Mouse (Mus musculus) neural tube, embryonic 14.5 days (tissue): ENCODE data around the gene Cdc25b. TPM values are rescaled to one million over a fixed set of nuclear protein-coding genes. Genes with fewer than 3 reads are reported as not detected.

Experiments used
- ATAC-seq: fragments of 200-750 bp; cut with Nextera tagmentation; 2 replicates; pipeline ENCODE4 v1.8.0; 2017; ENCODE audit warnings: low read depth, mild to moderate bottlenecking, moderate TSS enrichment, moderate library complexity
- H3K27ac ChIP-seq: fragments of 300-500 bp; sonication (generic); 2 replicates; pipeline ENCODE4 v1.5.1; 2014; ENCODE audit warnings: low read depth, mild to moderate bottlenecking, control low read depth, low read length, moderate library complexity, mixed read lengths
- H3K27me3 ChIP-seq: fragments of 300-500 bp; sonication (generic); 2 replicates; pipeline ENCODE4 v1.6.1; 2014; ENCODE audit warnings: low read length; ENCODE audit not compliant: control insufficient read depth, insufficient read depth
- H3K36me3 ChIP-seq: fragments of 300-500 bp; sonication (generic); 2 replicates; pipeline ENCODE4 v1.6.1; 2014; ENCODE audit warnings: low read length, mixed read lengths; ENCODE audit not compliant: control insufficient read depth, insufficient read depth
- H3K4me1 ChIP-seq: fragments of 300-500 bp; sonication (generic); 2 replicates; pipeline ENCODE4 v1.6.1; 2014; ENCODE audit warnings: low read length; ENCODE audit not compliant: control insufficient read depth, insufficient read depth
- H3K4me2 ChIP-seq: fragments of 300-500 bp; sonication (generic); 2 replicates; pipeline ENCODE4 v1.6.1; 2014; ENCODE audit warnings: mild to moderate bottlenecking, low read depth, low read length, control low read depth
- H3K4me3 ChIP-seq: fragments of 300-500 bp; sonication (generic); 2 replicates; pipeline ENCODE4 v1.5.1; 2014; ENCODE audit warnings: low read depth, low read length, control low read depth, mixed read lengths
- H3K9ac ChIP-seq: fragments of 300-500 bp; sonication (generic); replicated peaks from 2 replicates; pipeline ENCODE4 v1.6.1; 2014; ENCODE audit warnings: low read depth, mild to moderate bottlenecking, control low read depth, low read length, mixed read lengths
- H3K9me3 ChIP-seq: fragments of 300-500 bp; sonication (generic); 2 replicates; pipeline ENCODE4 v1.6.1; 2016; ENCODE audit warnings: low read length; ENCODE audit not compliant: control insufficient read depth
- WGBS: fragments of 180-500 bp; shearing (Covaris S2); extraction: QIAGEN DNeasy Blood & Tissue Kit; methylation state at CpG from one replicate; pipeline ENCODE4 v1.1.7; 2014; 5-methylcytosine and 5-hydroxymethylcytosine counted together
- polyA plus RNA-seq: library from polyadenylated mRNA; unstranded; fragments of >200 nt; fragmentation: Nextera tagmentation; extraction: Ambion mirVana; gene quantifications from 2 replicates; pipeline ENCODE4 v1.2.1, GENCODE M21; 2014

Cdc25b gene
- polyA plus RNA-seq, 1 experiment from 2014 or later = 21.9 TPM

DNA sequence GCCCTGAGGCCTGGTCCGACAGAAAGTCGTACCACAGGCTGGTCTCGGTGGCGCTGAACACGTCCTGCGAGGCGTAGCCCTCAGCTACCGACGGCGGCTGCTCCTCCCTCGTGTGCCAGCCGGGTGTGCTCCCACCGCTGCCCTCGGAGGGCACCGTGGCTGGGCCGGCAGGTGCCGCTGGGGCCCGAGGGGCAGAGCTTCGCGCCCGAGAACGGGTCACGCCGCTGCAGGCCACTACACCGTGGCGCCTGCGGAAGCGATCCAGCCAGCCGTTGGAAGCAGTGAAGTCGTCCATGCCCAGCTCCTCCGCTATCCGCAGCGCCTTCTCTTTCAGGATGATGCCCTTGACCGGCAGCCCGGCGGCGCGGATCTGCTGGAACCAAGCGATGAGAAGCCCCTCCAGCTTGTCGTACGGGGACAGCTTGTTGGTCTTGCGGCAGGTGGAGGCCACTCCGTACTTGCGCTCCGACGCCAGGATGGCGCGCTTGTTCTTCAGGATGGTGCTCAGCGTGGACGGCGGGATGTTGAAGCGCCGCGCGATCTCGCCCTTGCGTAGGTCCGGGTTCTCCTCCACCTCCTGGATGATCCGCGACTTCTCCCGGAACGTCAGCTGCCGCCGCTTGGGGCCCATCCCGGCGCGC, 7.4 kb upstream of the Cdc25b start:
- under 1% methylated on average over 64 of the region's 67 CpGs for WGBS
- peak overlapping the region; percentile 85 for H3K4me3 ChIP-seq
- peak overlapping the region; percentile 97 for H3K27ac ChIP-seq
- peak overlapping the region; percentile 92 for H3K9ac ChIP-seq
- H3K4me2 ChIP-seq = peak overlapping the region; percentile 98
- peak; percentile 70 for ATAC-seq
- H3K4me1 ChIP-seq = peaks cover 31% of the 10 kb centered on the region
- no peaks in the 10 kb centered on the region for H3K36me3 ChIP-seq
- H3K27me3 ChIP-seq = no peaks in the 10 kb centered on the region
- H3K9me3 ChIP-seq = no peaks in the 10 kb centered on the region

DNA sequence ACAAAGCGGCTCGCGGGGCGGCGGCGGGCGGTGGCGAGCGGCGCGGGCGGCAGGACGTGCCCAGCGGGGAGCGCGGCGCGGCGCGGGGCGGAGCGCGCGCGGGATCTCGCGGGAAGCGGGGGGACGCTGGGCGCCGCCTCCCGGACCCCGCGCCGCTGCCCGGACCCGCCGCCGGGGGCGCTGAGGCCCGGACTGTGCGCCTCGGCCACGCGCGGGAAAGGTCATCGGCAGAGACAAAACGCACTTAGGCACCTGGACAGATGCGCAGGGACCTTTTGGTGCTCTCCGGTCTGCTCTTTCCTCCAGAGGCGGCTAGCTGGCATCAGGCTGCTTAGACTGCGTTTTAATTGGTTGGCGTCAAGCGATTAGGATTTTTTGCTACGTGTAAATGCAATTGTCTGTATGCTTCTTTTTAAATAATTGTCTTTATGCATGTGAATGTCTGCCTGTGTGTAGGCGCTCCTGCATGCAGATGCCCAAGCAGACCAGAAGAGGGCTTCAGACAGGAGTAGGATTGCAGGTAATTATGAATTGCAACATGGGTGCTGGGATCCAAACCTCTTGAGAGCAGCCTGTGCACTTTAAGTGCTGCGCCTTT, 6.7 kb upstream of the Cdc25b start, which contains the start of gene Cenpb:
TSS of gene Cenpb (minus strand) at position 78 of the 598 bp plus-strand sequence.
- peak within 1 kb of the TSS; percentile 98 for H3K4me2 ChIP-seq
- no peaks in the 10 kb centered on the region for H3K27me3 ChIP-seq
- H3K27ac ChIP-seq = peak within 1 kb of the TSS; percentile 97
- peak; percentile 89 for ATAC-seq
- H3K36me3 ChIP-seq = no peaks in the 10 kb centered on the region
- H3K9ac ChIP-seq = peak within 1 kb of the TSS; percentile 92
- H3K4me3 ChIP-seq = peak within 1 kb of the TSS; percentile 85
- H3K4me1 ChIP-seq = peaks cover 30% of the 10 kb centered on the region
- WGBS = 3% methylated on average over 33 of the region's 57 CpGs
- H3K9me3 ChIP-seq = no peaks in the 10 kb centered on the region

DNA sequence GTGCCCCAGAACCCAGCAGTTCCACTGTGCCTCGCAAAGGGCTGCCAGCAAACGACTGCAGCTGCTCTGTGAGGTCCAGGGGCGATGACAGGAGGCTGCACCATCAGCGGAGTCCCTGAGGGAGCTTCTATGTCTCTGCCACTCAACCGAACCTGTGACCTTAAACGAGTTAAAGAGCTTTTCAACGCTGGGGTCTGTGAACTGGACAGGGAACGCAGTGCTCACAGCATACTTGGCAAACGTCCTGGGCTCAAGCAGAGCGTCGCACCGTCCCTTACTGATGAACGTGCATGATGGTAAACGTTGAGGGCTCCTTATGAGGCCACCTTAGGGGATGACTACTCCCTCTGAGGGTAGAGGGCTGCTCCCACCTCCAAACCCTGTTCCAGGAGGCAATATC, 406 bp upstream of the Cdc25b start:
- H3K9ac ChIP-seq = peak overlapping the region; percentile 80
- WGBS = 1% methylated on average over 14 of the region's 14 CpGs
- no peaks in the 10 kb centered on the region for H3K27me3 ChIP-seq
- no peaks in the 10 kb centered on the region for H3K4me1 ChIP-seq
- H3K27ac ChIP-seq = 0 out of 2 replicates have a peak overlapping the region, but pooled peaks have one; percentile 16
- peak overlapping the region; percentile 73 for H3K4me2 ChIP-seq
- peak overlapping the region; percentile 61 for H3K4me3 ChIP-seq
- H3K36me3 ChIP-seq = no peaks in the 10 kb centered on the region
- H3K9me3 ChIP-seq = no peaks in the 10 kb centered on the region
- ATAC-seq = peak; percentile 1; the same call in 1 of the 2 replicates

DNA sequence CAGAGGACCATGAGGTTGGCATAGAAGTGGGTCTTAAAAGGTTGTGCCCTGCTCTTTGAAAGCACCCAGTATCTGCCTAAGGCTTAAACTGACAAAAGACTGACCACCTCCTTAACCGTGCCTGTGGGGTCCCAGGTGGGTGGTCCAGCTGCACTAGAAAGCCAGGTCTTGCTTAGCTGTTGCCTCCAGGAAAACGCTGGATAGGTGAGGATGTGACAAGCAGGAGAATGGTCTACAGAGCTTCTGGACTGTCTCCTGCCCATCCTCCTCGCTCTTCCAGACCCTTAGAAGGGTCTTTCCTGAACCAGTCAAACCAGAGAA, 813 bp downstream of the Cdc25b start:
- no peaks in the 10 kb centered on the region for H3K36me3 ChIP-seq
- no peak for ATAC-seq
- peak overlapping the region; percentile 73 for H3K4me2 ChIP-seq
- H3K9ac ChIP-seq = peak overlapping the region; percentile 80
- H3K27ac ChIP-seq = peak overlapping the region; percentile 81; the same call in 1 of the 2 replicates
- H3K27me3 ChIP-seq = no peaks in the 10 kb centered on the region
- H3K4me1 ChIP-seq = no peaks in the 10 kb centered on the region
- peak overlapping the region; percentile 61 for H3K4me3 ChIP-seq
- H3K9me3 ChIP-seq = no peaks in the 10 kb centered on the region
- WGBS = 22% methylated on average over 3 of the region's 3 CpGs

DNA sequence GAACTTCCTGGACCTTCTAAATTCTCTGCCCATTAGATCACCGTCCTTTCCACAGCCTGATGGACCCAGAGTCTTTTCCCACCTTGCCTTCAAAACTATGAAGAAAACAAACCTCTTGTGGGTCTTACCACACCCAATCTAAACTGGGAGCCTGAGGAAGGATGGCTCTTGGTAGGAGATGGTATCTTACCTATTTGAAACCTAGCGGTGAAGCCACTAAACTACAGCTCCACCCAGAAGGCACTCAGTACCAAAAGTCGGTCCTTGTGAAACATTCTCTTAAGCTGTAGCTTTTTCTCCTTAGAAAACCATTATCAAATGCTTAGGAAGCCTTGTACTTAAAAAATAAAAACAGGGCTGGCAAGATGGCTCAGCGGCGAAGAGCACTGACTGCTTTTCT, 1.6 kb downstream of the Cdc25b start:
- H3K27ac ChIP-seq = no peak overlapping the region
- 90% methylated on average over 5 of the region's 5 CpGs for WGBS
- H3K4me1 ChIP-seq = no peaks in the 10 kb centered on the region
- no peak overlapping the region for H3K9ac ChIP-seq
- no peaks in the 10 kb centered on the region for H3K9me3 ChIP-seq
- H3K36me3 ChIP-seq = no peaks in the 10 kb centered on the region
- H3K4me3 ChIP-seq = no peak overlapping the region
- ATAC-seq = no peak
- no peaks in the 10 kb centered on the region for H3K27me3 ChIP-seq
- H3K4me2 ChIP-seq = peak overlapping the region; percentile 73; the same call in 1 of the 2 replicates

DNA sequence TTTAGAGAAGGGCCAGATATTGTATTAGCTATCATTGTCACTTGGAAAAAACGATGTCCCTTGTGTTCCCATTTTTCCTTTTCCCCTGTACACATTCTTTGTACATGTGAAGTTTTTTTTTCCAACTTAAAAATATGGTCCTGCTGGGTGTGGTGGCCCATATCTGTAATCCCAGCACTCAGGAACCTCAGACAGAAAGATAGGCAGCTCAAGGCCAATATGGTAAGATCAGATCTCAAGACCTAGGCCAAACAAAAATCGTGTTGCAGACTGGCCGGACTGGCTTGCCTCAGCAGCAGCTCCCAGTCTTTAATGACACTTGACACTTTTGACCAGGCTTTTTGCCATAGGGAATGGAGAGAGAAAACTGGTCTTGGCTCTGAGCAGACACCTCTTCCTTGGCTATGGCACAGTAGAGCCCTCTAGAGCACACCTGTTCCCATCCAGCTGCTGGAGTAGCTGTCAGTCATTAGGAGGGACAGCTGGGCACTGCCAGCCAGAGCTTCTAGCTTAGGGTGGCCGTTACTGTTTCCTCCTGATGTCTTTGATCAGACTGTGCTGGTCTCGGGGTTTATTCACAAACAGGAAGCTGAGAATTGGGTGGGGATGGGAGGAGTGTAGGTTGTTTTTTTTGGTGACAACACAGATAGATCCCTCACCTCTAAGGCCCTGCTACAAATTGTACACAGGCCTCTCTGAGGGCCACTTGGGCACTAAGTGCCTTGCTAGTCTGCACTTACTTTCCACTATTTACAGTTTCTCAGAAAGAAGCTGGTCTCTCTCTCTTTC, 3.0 kb downstream of the Cdc25b start:
- no peak for ATAC-seq
- H3K4me1 ChIP-seq = no peaks in the 10 kb centered on the region
- no peak overlapping the region for H3K4me3 ChIP-seq
- 41% methylated on average over 5 of the region's 5 CpGs for WGBS
- no peak overlapping the region for H3K4me2 ChIP-seq
- H3K27ac ChIP-seq = peak overlapping the region; percentile 28; the same call in 1 of the 2 replicates
- 0 out of 2 replicates have a peak, but pooled peaks cover 2% of the 10 kb centered on the region for H3K36me3 ChIP-seq
- no peaks in the 10 kb centered on the region for H3K9me3 ChIP-seq
- H3K27me3 ChIP-seq = no peaks in the 10 kb centered on the region
- H3K9ac ChIP-seq = no peak overlapping the region

DNA sequence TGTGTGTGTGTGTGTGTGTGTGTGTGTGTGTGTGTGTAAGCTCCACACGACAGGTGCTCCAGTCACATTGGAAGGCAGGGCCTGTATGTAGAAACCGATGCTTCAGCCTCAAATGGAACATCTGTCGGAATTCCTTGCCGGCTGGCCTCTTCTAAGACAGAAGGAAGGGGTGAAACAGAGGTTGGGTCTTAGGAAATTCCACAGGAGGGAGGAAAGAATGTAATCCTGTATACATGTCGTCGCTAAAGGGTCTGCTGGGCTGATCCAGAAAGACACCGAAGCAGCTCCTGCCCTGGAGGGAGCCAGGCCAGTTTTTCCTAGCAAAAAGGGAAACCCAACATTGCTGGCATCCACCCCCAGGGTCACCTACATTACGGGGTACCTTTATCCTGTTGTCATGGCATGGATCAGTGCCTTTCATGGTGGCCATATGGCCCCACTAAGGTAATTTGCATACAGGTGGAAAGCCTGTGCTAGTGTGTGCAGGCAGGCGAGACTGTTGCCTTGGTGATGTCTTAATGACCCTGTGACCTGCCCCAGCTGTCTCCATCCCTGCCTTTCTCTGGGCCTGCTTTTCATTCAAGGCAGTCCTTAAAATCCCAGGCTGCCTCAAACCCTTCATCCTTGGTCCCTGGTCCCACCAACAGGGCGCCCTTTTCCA, 3.7 kb downstream of the Cdc25b start:
- Histone ChIP-seq H3K9me3 (no peaks in the 10 kb centered on the region), H3K4me1 (no peaks in the 10 kb centered on the region), H3K9ac (no peak overlapping the region), H3K27ac (peak overlapping the region; percentile 70; the same call in 1 of the 2 replicates), H3K27me3 (no peaks in the 10 kb centered on the region), H3K4me3 (no peak overlapping the region), H3K36me3 (0 out of 2 replicates have a peak, but pooled peaks cover 3% of the 10 kb centered on the region), H3K4me2 (no peak overlapping the region)
- WGBS = 9% methylated on average over 10 of the region's 10 CpGs
- ATAC-seq = peak; percentile 61

DNA sequence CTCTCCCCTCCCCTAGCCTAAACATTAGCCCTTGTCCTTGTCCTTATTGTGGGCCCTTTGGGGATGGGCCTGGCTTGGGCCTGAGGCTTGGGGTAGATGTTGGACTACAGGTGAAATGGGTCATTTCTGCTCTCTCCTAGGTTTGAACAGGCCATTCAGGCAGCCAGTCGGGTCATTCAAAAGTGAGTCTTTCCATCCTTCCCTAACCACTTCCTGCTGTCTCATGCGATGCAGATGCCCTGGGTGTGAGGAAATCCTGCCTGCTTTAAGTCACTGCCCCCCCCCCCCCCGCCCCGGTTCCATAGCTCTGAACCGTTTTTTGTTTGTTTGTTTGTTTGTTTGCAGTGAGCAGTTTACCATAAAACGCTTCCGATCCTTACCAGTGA, 4.2 kb downstream of the Cdc25b start:
- H3K27me3 ChIP-seq = no peaks in the 10 kb centered on the region
- no peak overlapping the region for H3K4me2 ChIP-seq
- no peak for ATAC-seq
- H3K27ac ChIP-seq = peak overlapping the region; percentile 70; the same call in 1 of the 2 replicates
- 0 out of 2 replicates have a peak, but pooled peaks cover 3% of the 10 kb centered on the region for H3K36me3 ChIP-seq
- no peaks in the 10 kb centered on the region for H3K4me1 ChIP-seq
- no peak overlapping the region for H3K9ac ChIP-seq
- no peak overlapping the region for H3K4me3 ChIP-seq
- WGBS = 65% methylated on average over 7 of the region's 7 CpGs
- H3K9me3 ChIP-seq = no peaks in the 10 kb centered on the region
